In genomic region chr7:144611595-144611994, GRCm38 (mm10) we compare ENCODE assay signal across 12 mouse cellular contexts.
"Had no signal": no experiment of that assay in that cellular context is flagged by ENCODE, and none has a peak within 500 bp of the region (broad histone marks: within the 10 kb centered on the region; RNA-seq: fewer than 3 reads in every experiment).

No protein-coding gene starts in this region.

- H3K4me2 ChIP-seq: intestine, embryonic 15.5 days; kidney, embryonic 15.5 days; limb, embryonic 12.5 days; midbrain, embryonic 15.5 days; neural tube, embryonic 12.5 days had no signal

- H3K9me3 ChIP-seq: intestine, embryonic 15.5 days; kidney, embryonic 15.5 days; limb, embryonic 12.5 days; midbrain, embryonic 15.5 days; neural tube, embryonic 12.5 days had no signal

- H3K9ac ChIP-seq: intestine, embryonic 15.5 days; kidney, embryonic 15.5 days; limb, embryonic 12.5 days; liver, embryonic 14.5 days; midbrain, embryonic 15.5 days; neural tube, embryonic 12.5 days had no signal

- H3K4me1 ChIP-seq: intestine, embryonic 15.5 days; limb, embryonic 12.5 days; midbrain, embryonic 15.5 days; neural tube, embryonic 12.5 days had no signal

- H3K27me3 ChIP-seq: intestine, embryonic 15.5 days; kidney, embryonic 15.5 days; limb, embryonic 12.5 days; midbrain, embryonic 15.5 days; neural tube, embryonic 12.5 days had no signal

- H3K27ac ChIP-seq: intestine, embryonic 15.5 days; kidney, embryonic 15.5 days; left cerebral cortex, adult 2 months; limb, embryonic 12.5 days; liver, embryonic 14.5 days; midbrain, embryonic 15.5 days; neural tube, embryonic 12.5 days had no signal

- H3K36me3 ChIP-seq: intestine, embryonic 15.5 days; limb, embryonic 12.5 days; midbrain, embryonic 15.5 days; neural tube, embryonic 12.5 days had no signal

- ATAC-seq: intestine, embryonic 15.5 days; midbrain, embryonic 15.5 days had no signal

- H3K4me3 ChIP-seq: intestine, embryonic 15.5 days; kidney, embryonic 15.5 days; left cerebral cortex, adult 2 months; limb, embryonic 12.5 days; midbrain, embryonic 15.5 days; neural tube, embryonic 12.5 days had no signal

- DNase-seq: kidney, adult 2 months; kidney, postnatal 14 days; lung, adult 18-20 months; right cerebral cortex, postnatal 14 days; thymus, postnatal 4 days had no signal
